Mouse (Mus musculus): Measurements from ENCODE around the gene Olfr520. TPM values are rescaled to one million over a fixed set of nuclear protein-coding genes. Genes with fewer than 3 reads are reported as not detected.
"Not testable (repeated sequence)": the region's sequence is repeated elsewhere in the genome, so short reads cannot be mapped to it uniquely, and the experiment has no call there.

Olfr520 gene
- polyA plus RNA-seq (2016; fragmentation: Nextera tagmentation; extraction: Ambion mirVana), result not detected in 2 replicates

- H3K4me3 ChIP-seq, result no peak within 1 kb of the TSS
- no peak within 1 kb of the TSS for H3K27ac ChIP-seq (replicated peaks)
- H3K36me3 ChIP-seq (replicated peaks), result no peaks in the 10 kb centered on the region
- no peak for DNase-seq (ENCODE audit: low spot score)
- peaks cover 12% of the 10 kb centered on the region; the same call in 1 of the 2 replicates for H3K9me3 ChIP-seq
- H3K27me3 ChIP-seq (replicated peaks; ENCODE audit: low read depth, poor library complexity, severe bottlenecking), result no peaks in the 10 kb centered on the region
- H3K4me1 ChIP-seq, result no peaks in the 10 kb centered on the region
- WGBS, result 92% methylated on average over 2 of the region's 2 CpGs
Observed at GRCm38 (mm10) chr7:99729973-99730372, at the start of gene Olfr520. Olfr520 (plus strand) TSS chr7:99730273.

GRCm38 (mm10) chr7:99680771-99681170 is 49.3 kb upstream of the Olfr520 start:
- H3K27me3 ChIP-seq (replicated peaks; ENCODE audit: low read depth, poor library complexity, severe bottlenecking), result no peaks in the 10 kb centered on the region
- 75% methylated on average over 5 of the region's 5 CpGs for WGBS
- H3K4me3 ChIP-seq, result no peak overlapping the region
- H3K36me3 ChIP-seq (replicated peaks), result no peaks in the 10 kb centered on the region
- no peak overlapping the region for H3K27ac ChIP-seq (replicated peaks)
- DNase-seq (ENCODE audit: low spot score), result no peak
- no peaks in the 10 kb centered on the region for H3K4me1 ChIP-seq
- no peaks in the 10 kb centered on the region for H3K9me3 ChIP-seq

GRCm38 (mm10) chr7:99684086-99684485 is 46.0 kb upstream of the Olfr520 start:
- Histone ChIP-seq H3K27me3 (replicated peaks; ENCODE audit: low read depth, poor library complexity, severe bottlenecking) (no peaks in the 10 kb centered on the region), H3K27ac (replicated peaks) (no peak overlapping the region), H3K36me3 (replicated peaks) (no peaks in the 10 kb centered on the region), H3K9me3 (no peaks in the 10 kb centered on the region), H3K4me1 (no peaks in the 10 kb centered on the region), H3K4me3 (no peak overlapping the region)
- WGBS, result 54% methylated on average over 4 of the region's 4 CpGs
- no peak for DNase-seq (ENCODE audit: low spot score)

GRCm38 (mm10) chr7:99690819-99691218 is 39.3 kb upstream of the Olfr520 start:
- Histone ChIP-seq H3K4me1 (peaks cover 8% of the 10 kb centered on the region; the same call in 1 of the 2 replicates), H3K36me3 (replicated peaks) (no peaks in the 10 kb centered on the region), H3K4me3 (no peak overlapping the region), H3K27me3 (replicated peaks; ENCODE audit: low read depth, poor library complexity, severe bottlenecking) (no peaks in the 10 kb centered on the region), H3K9me3 (no peaks in the 10 kb centered on the region), H3K27ac (replicated peaks) (no peak overlapping the region)
- WGBS, result 80% methylated on average over 7 of the region's 7 CpGs
- no peak for DNase-seq (ENCODE audit: low spot score)

- Histone ChIP-seq H3K9me3 (no peaks in the 10 kb centered on the region), H3K36me3 (replicated peaks) (no peaks in the 10 kb centered on the region), H3K27ac (replicated peaks) (0 out of 2 replicates have a peak overlapping the region, but pooled peaks have one; percentile 30), H3K4me1 (peaks cover 8% of the 10 kb centered on the region; the same call in 1 of the 2 replicates), H3K4me3 (no peak overlapping the region), H3K27me3 (replicated peaks; ENCODE audit: low read depth, poor library complexity, severe bottlenecking) (no peaks in the 10 kb centered on the region)
- WGBS, result 45% methylated on average over 3 of the region's 3 CpGs
- no peak for DNase-seq (ENCODE audit: low spot score)
Observed at GRCm38 (mm10) chr7:99692396-99692795, 37.7 kb upstream of the Olfr520 start.

- H3K27me3 ChIP-seq (replicated peaks; ENCODE audit: low read depth, poor library complexity, severe bottlenecking), result no peaks in the 10 kb centered on the region
- WGBS, result 91% methylated on average over 3 of the region's 3 CpGs
- no peak overlapping the region for H3K4me3 ChIP-seq
- no peak for DNase-seq (ENCODE audit: low spot score)
- H3K9me3 ChIP-seq, result no peaks in the 10 kb centered on the region
- H3K27ac ChIP-seq (replicated peaks), result no peak overlapping the region
- H3K4me1 ChIP-seq, result peaks cover 8% of the 10 kb centered on the region; the same call in 1 of the 2 replicates
- no peaks in the 10 kb centered on the region for H3K36me3 ChIP-seq (replicated peaks)
Observed at GRCm38 (mm10) chr7:99693387-99693786, 36.7 kb upstream of the Olfr520 start.

GRCm38 (mm10) chr7:99693976-99694375 is 36.1 kb upstream of the Olfr520 start:
- 95% methylated on average over 3 of the region's 3 CpGs for WGBS
- no peak overlapping the region for H3K4me3 ChIP-seq
- H3K4me1 ChIP-seq, result peaks cover 9% of the 10 kb centered on the region
- H3K27me3 ChIP-seq (replicated peaks; ENCODE audit: low read depth, poor library complexity, severe bottlenecking), result no peaks in the 10 kb centered on the region
- no peaks in the 10 kb centered on the region for H3K9me3 ChIP-seq
- no peaks in the 10 kb centered on the region for H3K36me3 ChIP-seq (replicated peaks)
- no peak overlapping the region for H3K27ac ChIP-seq (replicated peaks)
- no peak for DNase-seq (ENCODE audit: low spot score)

- WGBS, result 78% methylated on average over 5 of the region's 5 CpGs
- not testable (repeated sequence) for H3K27ac ChIP-seq (replicated peaks)
Observed at GRCm38 (mm10) chr7:99694424-99694823, 35.6 kb upstream of the Olfr520 start.

GRCm38 (mm10) chr7:99695471-99696057 is 34.5 kb upstream of the Olfr520 start:
- Histone ChIP-seq H3K27me3 (replicated peaks; ENCODE audit: low read depth, poor library complexity, severe bottlenecking) (no peaks in the 10 kb centered on the region), H3K4me3 (no peak overlapping the region), H3K27ac (replicated peaks) (no peak overlapping the region), H3K36me3 (replicated peaks) (no peaks in the 10 kb centered on the region), H3K4me1 (peaks cover 11% of the 10 kb centered on the region), H3K9me3 (no peaks in the 10 kb centered on the region)
- 82% methylated on average over 8 of the region's 8 CpGs for WGBS
- no peak for DNase-seq (ENCODE audit: low spot score)

More at GRCm38 (mm10) chr7:99694424-99694823, 35.6 kb upstream of the Olfr520 start:
- peaks cover 13% of the 10 kb centered on the region for H3K4me1 ChIP-seq
- H3K27me3 ChIP-seq (replicated peaks; ENCODE audit: low read depth, poor library complexity, severe bottlenecking); H3K9me3 ChIP-seq; H3K36me3 ChIP-seq (replicated peaks); H3K4me3 ChIP-seq; DNase-seq (ENCODE audit: low spot score): not testable (repeated sequence)

- Histone ChIP-seq H3K27ac (replicated peaks) (no peak overlapping the region), H3K4me3 (no peak overlapping the region), H3K4me1 (peaks cover 23% of the 10 kb centered on the region), H3K9me3 (no peaks in the 10 kb centered on the region), H3K27me3 (replicated peaks; ENCODE audit: low read depth, poor library complexity, severe bottlenecking) (no peaks in the 10 kb centered on the region), H3K36me3 (replicated peaks) (no peaks in the 10 kb centered on the region)
- no peak for DNase-seq (ENCODE audit: low spot score)
- 91% methylated on average over 3 of the region's 3 CpGs for WGBS
Observed at GRCm38 (mm10) chr7:99698576-99698975, 31.5 kb upstream of the Olfr520 start.

- Histone ChIP-seq H3K4me1 (peaks cover 23% of the 10 kb centered on the region), H3K9me3 (no peaks in the 10 kb centered on the region), H3K27ac (replicated peaks) (no peak overlapping the region), H3K4me3 (no peak overlapping the region), H3K27me3 (replicated peaks; ENCODE audit: low read depth, poor library complexity, severe bottlenecking) (no peaks in the 10 kb centered on the region), H3K36me3 (replicated peaks) (no peaks in the 10 kb centered on the region)
- 53% methylated on average over 3 of the region's 3 CpGs for WGBS
- no peak for DNase-seq (ENCODE audit: low spot score)
Observed at GRCm38 (mm10) chr7:99699106-99699505, 31.0 kb upstream of the Olfr520 start.

- H3K27ac ChIP-seq (replicated peaks), result 0 out of 2 replicates have a peak overlapping the region, but pooled peaks have one; percentile 10
- WGBS, result 76% methylated on average over 3 of the region's 3 CpGs
Observed at GRCm38 (mm10) chr7:99699709-99700151, 30.3 kb upstream of the Olfr520 start.

GRCm38 (mm10) chr7:99700641-99701040 is 29.4 kb upstream of the Olfr520 start:
- Histone ChIP-seq H3K27ac (replicated peaks) (no peak overlapping the region), H3K36me3 (replicated peaks) (no peaks in the 10 kb centered on the region), H3K4me3 (no peak overlapping the region), H3K4me1 (peaks cover 28% of the 10 kb centered on the region), H3K27me3 (replicated peaks; ENCODE audit: low read depth, poor library complexity, severe bottlenecking) (no peaks in the 10 kb centered on the region), H3K9me3 (no peaks in the 10 kb centered on the region)
- DNase-seq (ENCODE audit: low spot score), result no peak
- 82% methylated on average over 4 of the region's 4 CpGs for WGBS

More at GRCm38 (mm10) chr7:99699709-99700151, 30.3 kb upstream of the Olfr520 start:
- DNase-seq (ENCODE audit: low spot score), result no peak
- Histone ChIP-seq H3K9me3 (no peaks in the 10 kb centered on the region), H3K4me3 (no peak overlapping the region), H3K27me3 (replicated peaks; ENCODE audit: low read depth, poor library complexity, severe bottlenecking) (no peaks in the 10 kb centered on the region), H3K4me1 (peaks cover 23% of the 10 kb centered on the region), H3K36me3 (replicated peaks) (no peaks in the 10 kb centered on the region)
